Mouse (Mus musculus): ENCODE data around the gene Msx2. TPM values are rescaled to one million over a fixed set of nuclear protein-coding genes. Genes with fewer than 3 reads are reported as not detected.

Msx2 gene
- not detected for polyA plus RNA-seq (2014; fragmentation: Illumina TruSeq; extraction: RNeasy Lipid Tissue Mini Kit (QIAGEN cat#74804); ENCODE audit: low read depth, low replicate concordance)

DNA sequence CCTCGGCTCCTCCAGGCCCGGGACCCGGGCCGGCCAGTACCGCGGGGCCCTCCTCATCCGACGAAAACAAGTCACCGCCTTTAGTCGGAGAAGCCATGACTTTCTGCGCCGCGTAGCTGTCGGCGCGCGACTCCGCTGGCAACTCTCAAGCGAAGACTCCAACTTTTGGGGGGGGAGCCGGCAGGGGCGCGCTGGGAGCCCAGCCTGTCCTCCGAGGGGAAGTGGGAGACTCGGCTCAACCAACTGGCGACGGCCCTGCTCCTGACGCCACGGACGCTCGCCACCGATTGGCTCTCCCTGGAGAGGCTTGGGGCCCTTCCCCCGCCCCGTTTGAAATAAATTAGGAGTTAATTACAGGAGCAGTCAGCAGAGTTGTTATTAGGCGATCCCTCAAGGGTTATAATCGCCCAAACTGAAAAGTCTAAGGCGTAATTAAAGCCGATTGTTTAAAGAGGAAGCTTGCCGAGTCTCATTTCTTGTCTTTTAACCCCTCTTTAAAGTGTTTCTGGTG lies at the start of gene Msx2:
TSS of gene Msx2 (minus strand) at position 461 of the 511 bp plus-strand sequence.

Other genes with a start within 250 kb of the Msx2 start
- gene Ror2, start 186.9 kb downstream of the Msx2 start, polyA plus RNA-seq (2014; fragmentation: Illumina TruSeq; extraction: RNeasy Lipid Tissue Mini Kit (QIAGEN cat#74804); ENCODE audit: low read depth, low replicate concordance) = 1.6 TPM
- gene Sptlc1, start 95.7 kb downstream of the Msx2 start, polyA plus RNA-seq (2014; fragmentation: Illumina TruSeq; extraction: RNeasy Lipid Tissue Mini Kit (QIAGEN cat#74804); ENCODE audit: low read depth, low replicate concordance) = 57.0 TPM

All from sigmoid colon, adult 10 weeks (tissue).